Mouse (Mus musculus) heart, postnatal 0 days (tissue): Measurements from ENCODE around the gene Il22ra1.

Experiments used
- CTCF ChIP-seq: IDR thresholded peaks from 2 replicates; pipeline ENCODE4 v1.5.1; 2016; ENCODE audit warnings: antibody characterized with exemption, control low read depth, low read depth
- EP300 ChIP-seq: IDR thresholded peaks from 2 replicates; pipeline ENCODE4 v1.6.1; 2016; ENCODE audit warnings: antibody characterized with exemption, low read depth

DNA sequence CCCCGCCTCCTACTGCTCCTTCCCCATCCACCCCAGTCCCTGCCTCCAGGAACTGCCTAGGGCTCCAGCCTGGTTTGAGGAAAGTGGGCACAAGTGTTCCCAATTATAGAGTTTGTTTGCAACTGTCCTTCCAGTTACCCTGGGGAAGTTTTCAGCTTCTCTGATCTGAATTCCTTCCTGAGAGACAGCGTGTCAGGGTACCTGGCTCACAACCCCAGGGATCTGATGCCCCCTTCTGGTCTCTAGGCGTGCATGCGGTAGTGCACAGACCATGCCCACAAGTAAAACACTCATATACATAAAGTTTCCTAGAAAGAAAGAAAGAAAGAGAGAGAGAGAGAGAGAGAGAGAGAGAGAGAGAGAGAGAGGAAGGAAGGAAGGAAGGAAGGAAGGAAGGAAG lies 30.4 kb downstream of the Il22ra1 start:
- peak; percentile 52 for TF ChIP-seq CTCF
- TF ChIP-seq EP300 = no peak
